Mouse (Mus musculus) neural tube, embryonic 14.5 days (tissue): ENCODE data around the gene Sncb. TPM values are rescaled to one million over a fixed set of nuclear protein-coding genes. Genes with fewer than 3 reads are reported as not detected.

ENCODE experiments used
- ATAC-seq: fragments of 200-750 bp; cut with Nextera tagmentation; 2 replicates; pipeline ENCODE4 v1.8.0; 2017; ENCODE audit warnings: low read depth, mild to moderate bottlenecking, moderate TSS enrichment, moderate library complexity
- H3K27ac ChIP-seq: fragments of 300-500 bp; sonication (generic); 2 replicates; pipeline ENCODE4 v1.5.1; 2014; ENCODE audit warnings: low read depth, mild to moderate bottlenecking, control low read depth, low read length, moderate library complexity, mixed read lengths
- H3K27me3 ChIP-seq: fragments of 300-500 bp; sonication (generic); 2 replicates; pipeline ENCODE4 v1.6.1; 2014; ENCODE audit warnings: low read length; ENCODE audit not compliant: control insufficient read depth, insufficient read depth
- H3K36me3 ChIP-seq: fragments of 300-500 bp; sonication (generic); 2 replicates; pipeline ENCODE4 v1.6.1; 2014; ENCODE audit warnings: low read length, mixed read lengths; ENCODE audit not compliant: control insufficient read depth, insufficient read depth
- H3K4me1 ChIP-seq: fragments of 300-500 bp; sonication (generic); 2 replicates; pipeline ENCODE4 v1.6.1; 2014; ENCODE audit warnings: low read length; ENCODE audit not compliant: control insufficient read depth, insufficient read depth
- H3K4me2 ChIP-seq: fragments of 300-500 bp; sonication (generic); 2 replicates; pipeline ENCODE4 v1.6.1; 2014; ENCODE audit warnings: mild to moderate bottlenecking, low read depth, low read length, control low read depth
- H3K4me3 ChIP-seq: fragments of 300-500 bp; sonication (generic); 2 replicates; pipeline ENCODE4 v1.5.1; 2014; ENCODE audit warnings: low read depth, low read length, control low read depth, mixed read lengths
- H3K9ac ChIP-seq: fragments of 300-500 bp; sonication (generic); replicated peaks from 2 replicates; pipeline ENCODE4 v1.6.1; 2014; ENCODE audit warnings: low read depth, mild to moderate bottlenecking, control low read depth, low read length, mixed read lengths
- H3K9me3 ChIP-seq: fragments of 300-500 bp; sonication (generic); 2 replicates; pipeline ENCODE4 v1.6.1; 2016; ENCODE audit warnings: low read length; ENCODE audit not compliant: control insufficient read depth
- WGBS: fragments of 180-500 bp; shearing (Covaris S2); extraction: QIAGEN DNeasy Blood & Tissue Kit; methylation state at CpG from one replicate; pipeline ENCODE4 v1.1.7; 2014; 5-methylcytosine and 5-hydroxymethylcytosine counted together
- polyA plus RNA-seq: library from polyadenylated mRNA; unstranded; fragments of >200 nt; fragmentation: Nextera tagmentation; extraction: Ambion mirVana; gene quantifications from 2 replicates; pipeline ENCODE4 v1.2.1, GENCODE M21; 2014

Sncb gene
- polyA plus RNA-seq, 1 experiment from 2014 or later, result 118 TPM

GRCm38 (mm10) chr13:54760906-54761305 is 5.5 kb downstream of the Sncb start:
- Histone ChIP-seq H3K4me1 (peaks cover 13% of the 10 kb centered on the region; the same call in 1 of the 2 replicates), H3K36me3 (no peaks in the 10 kb centered on the region), H3K27ac (no peak overlapping the region), H3K4me2 (no peak overlapping the region), H3K4me3 (no peak overlapping the region), H3K9ac (no peak overlapping the region), H3K9me3 (no peaks in the 10 kb centered on the region), H3K27me3 (peaks cover 10% of the 10 kb centered on the region; the same call in 1 of the 2 replicates)
- WGBS, result 81% methylated on average over 7 of the region's 7 CpGs
- ATAC-seq, result no peak

- Histone ChIP-seq H3K4me1 (peaks cover 16% of the 10 kb centered on the region), H3K27ac (no peak overlapping the region), H3K4me2 (no peak overlapping the region), H3K36me3 (no peaks in the 10 kb centered on the region), H3K9ac (no peak overlapping the region), H3K9me3 (no peaks in the 10 kb centered on the region), H3K4me3 (no peak overlapping the region), H3K27me3 (0 out of 2 replicates have a peak, but pooled peaks cover 10% of the 10 kb centered on the region)
- no peak for ATAC-seq
- WGBS, result 61% methylated on average over 8 of the region's 8 CpGs
Observed at GRCm38 (mm10) chr13:54760164-54760795, 6.1 kb downstream of the Sncb start.

DNA sequence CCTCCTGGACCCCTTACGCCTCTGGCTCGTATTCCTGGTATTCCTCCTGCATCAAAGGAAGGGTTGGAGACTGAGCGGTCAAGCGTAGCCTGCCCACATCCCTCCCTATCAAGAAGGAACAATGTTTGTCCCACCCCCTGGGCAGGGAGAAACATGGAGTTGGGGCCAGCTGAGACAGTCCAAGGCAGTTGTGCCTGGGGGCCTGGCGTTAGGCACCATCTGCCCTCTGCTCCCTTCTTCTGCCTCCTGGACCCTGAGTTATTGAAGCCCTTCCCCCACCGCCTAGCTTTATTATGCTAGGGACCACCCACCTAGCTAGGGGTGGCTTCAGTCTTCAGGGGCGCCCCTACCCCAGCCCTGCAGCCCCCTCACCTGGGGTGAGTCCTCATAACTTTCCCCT is 6.9 kb downstream of the Sncb start:
- H3K9me3 ChIP-seq, result no peaks in the 10 kb centered on the region
- peaks cover 21% of the 10 kb centered on the region for H3K4me1 ChIP-seq
- no peak for ATAC-seq

DNA sequence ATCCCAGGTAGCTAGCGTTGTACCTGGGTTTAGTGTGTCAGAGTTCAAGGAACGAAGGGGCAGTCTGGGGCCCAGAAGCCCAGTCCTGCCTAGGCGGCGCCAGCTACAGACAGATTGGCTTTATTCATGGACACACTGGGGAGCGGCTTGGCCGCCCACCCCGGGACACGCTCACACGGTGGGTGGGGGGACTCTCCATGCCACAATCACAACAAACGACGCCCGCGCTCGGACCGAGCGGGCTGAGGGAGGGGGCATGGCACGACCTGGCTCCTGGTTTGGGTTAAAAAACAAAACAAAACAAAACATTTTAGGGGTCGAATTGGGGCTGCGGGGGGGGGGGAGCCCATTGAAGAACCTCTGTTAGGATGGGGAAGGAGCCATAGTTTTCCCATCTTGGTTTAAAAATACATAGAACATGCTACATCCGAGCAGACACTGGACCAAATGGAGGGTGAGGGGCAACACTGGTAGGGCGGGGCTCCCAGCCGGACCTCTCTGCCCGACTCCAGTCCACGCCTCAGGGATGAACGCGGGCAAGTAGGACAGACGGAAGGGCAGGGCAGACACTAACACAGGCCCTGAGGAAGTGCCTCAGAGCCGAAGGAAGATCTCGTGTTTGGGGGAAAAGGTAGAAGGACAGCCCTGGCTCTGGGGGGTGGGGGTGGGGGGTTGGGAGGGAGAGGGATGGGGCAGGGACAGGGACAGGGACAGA is 7.5 kb downstream of the Sncb start:
- Histone ChIP-seq H3K9ac (peak overlapping the region; percentile 48), H3K27ac (peak overlapping the region; percentile 92), H3K4me1 (peaks cover 27% of the 10 kb centered on the region), H3K27me3 (0 out of 2 replicates have a peak, but pooled peaks cover 7% of the 10 kb centered on the region), H3K4me2 (peak overlapping the region; percentile 83), H3K36me3 (no peaks in the 10 kb centered on the region), H3K9me3 (no peaks in the 10 kb centered on the region), H3K4me3 (peak overlapping the region; percentile 36)
- ATAC-seq, result 0 out of 2 replicates have a peak, but pooled peaks have one; percentile 12
- under 1% methylated on average over 29 of the region's 29 CpGs for WGBS

More for the DNA sequence above, 6.9 kb downstream of the Sncb start:
- no peak overlapping the region; the same call in 1 of the 2 replicates for H3K4me3 ChIP-seq
- peak overlapping the region; percentile 83 for H3K4me2 ChIP-seq
- H3K9ac ChIP-seq, result no peak overlapping the region; the same call in 1 of the 2 replicates
- no peaks in the 10 kb centered on the region for H3K36me3 ChIP-seq
- H3K27ac ChIP-seq, result no peak overlapping the region
- WGBS, result 1% methylated on average over 6 of the region's 7 CpGs
- H3K27me3 ChIP-seq, result 0 out of 2 replicates have a peak, but pooled peaks cover 10% of the 10 kb centered on the region

GRCm38 (mm10) chr13:54758045-54758755 is 8.2 kb downstream of the Sncb start:
- Histone ChIP-seq H3K4me3 (peak overlapping the region; percentile 36), H3K9me3 (no peaks in the 10 kb centered on the region), H3K4me2 (peak overlapping the region; percentile 83), H3K36me3 (no peaks in the 10 kb centered on the region), H3K27ac (peak overlapping the region; percentile 92), H3K27me3 (0 out of 2 replicates have a peak, but pooled peaks cover 4% of the 10 kb centered on the region), H3K9ac (peak overlapping the region; percentile 48), H3K4me1 (peaks cover 27% of the 10 kb centered on the region)
- WGBS, result under 1% methylated on average over 43 of the region's 43 CpGs
- ATAC-seq, result peak; percentile 80

DNA sequence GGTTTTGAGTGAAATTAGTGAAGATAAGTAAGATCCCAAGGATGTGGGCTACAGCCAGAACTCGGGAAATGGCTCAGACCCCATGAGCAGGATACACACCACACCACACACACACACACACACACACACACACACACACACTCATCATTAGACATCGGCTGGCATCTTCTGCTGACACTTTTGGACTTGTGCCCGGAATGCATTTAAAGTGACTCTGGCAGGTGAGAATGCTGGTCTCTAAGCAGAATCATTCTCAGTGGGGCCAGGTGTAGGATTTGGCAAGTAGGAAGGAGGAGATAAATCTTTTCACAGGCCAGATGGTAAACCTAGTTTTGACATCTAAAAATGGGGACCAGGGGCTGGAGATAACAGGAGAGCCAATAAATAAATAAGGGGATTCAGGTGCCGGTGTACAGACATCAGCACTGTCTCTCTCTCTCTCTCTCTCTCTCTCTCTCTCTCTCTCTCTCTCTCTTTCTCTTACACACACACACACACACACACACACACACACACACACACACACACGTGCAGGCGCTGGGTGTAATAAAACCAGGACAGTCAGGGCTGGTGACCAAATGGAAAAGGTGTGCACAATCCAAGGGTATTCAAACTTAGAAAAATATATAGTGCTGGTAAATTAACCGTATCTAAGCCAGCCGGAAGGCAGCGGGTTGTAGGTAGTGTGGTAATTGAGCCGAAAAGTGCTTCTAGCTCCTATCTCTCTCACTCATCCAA is 9.1 kb downstream of the Sncb start:
- 28% methylated on average over 10 of the region's 10 CpGs for WGBS
- H3K27me3 ChIP-seq, result no peaks in the 10 kb centered on the region
- peak overlapping the region; percentile 48 for H3K9ac ChIP-seq
- peaks cover 27% of the 10 kb centered on the region for H3K4me1 ChIP-seq
- no peaks in the 10 kb centered on the region for H3K9me3 ChIP-seq
- no peaks in the 10 kb centered on the region for H3K36me3 ChIP-seq
- 0 out of 2 replicates have a peak, but pooled peaks have one; percentile 0 for ATAC-seq
- peak overlapping the region; percentile 92 for H3K27ac ChIP-seq
- peak overlapping the region; percentile 83 for H3K4me2 ChIP-seq
- H3K4me3 ChIP-seq, result peak overlapping the region; percentile 36

GRCm38 (mm10) chr13:54756156-54756712 is 10.2 kb downstream of the Sncb start:
- Histone ChIP-seq H3K4me1 (peaks cover 27% of the 10 kb centered on the region), H3K4me3 (no peak overlapping the region), H3K4me2 (no peak overlapping the region), H3K36me3 (no peaks in the 10 kb centered on the region), H3K9ac (no peak overlapping the region), H3K27ac (no peak overlapping the region), H3K27me3 (no peaks in the 10 kb centered on the region), H3K9me3 (no peaks in the 10 kb centered on the region)
- ATAC-seq, result no peak
- WGBS, result 91% methylated on average over 8 of the region's 8 CpGs

DNA sequence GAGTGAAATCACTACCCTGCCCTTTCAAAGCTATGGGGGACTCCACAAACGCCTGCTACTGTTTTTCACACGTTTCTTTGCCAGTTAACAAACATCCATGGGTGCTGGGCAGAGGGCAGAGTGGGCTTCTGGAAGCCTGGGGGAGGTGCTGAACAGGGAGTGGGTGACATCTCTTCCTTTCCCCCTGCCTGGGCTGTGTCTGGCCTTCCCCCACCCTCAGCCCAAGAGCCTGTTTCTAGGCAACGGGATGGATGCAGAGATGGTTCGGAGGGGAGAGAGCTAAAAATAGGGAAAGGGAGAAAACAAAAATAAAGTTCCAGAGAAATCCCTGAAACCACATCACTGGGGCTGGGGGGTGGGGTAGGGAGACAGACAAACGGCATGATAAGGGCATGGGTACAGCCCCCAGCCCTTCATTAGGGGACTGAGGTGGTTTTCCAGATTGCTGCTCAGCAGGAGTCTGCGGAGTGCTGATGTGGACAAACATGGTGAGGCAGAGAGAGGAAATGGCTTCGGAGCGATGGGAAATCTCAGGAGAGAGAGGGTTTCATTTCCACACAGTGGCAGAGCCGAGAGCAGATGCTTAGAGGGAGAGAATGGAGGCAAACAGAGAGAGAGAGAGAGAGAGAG is 11.1 kb downstream of the Sncb start:
- Histone ChIP-seq H3K36me3 (no peaks in the 10 kb centered on the region), H3K9me3 (no peaks in the 10 kb centered on the region), H3K27ac (peak overlapping the region; percentile 58), H3K4me2 (0 out of 2 replicates have a peak overlapping the region, but pooled peaks have one; percentile 12), H3K4me1 (peaks cover 28% of the 10 kb centered on the region), H3K4me3 (no peak overlapping the region), H3K27me3 (no peaks in the 10 kb centered on the region), H3K9ac (no peak overlapping the region; the same call in 1 of the 2 replicates)
- no peak for ATAC-seq
- WGBS, result 14% methylated on average over 9 of the region's 9 CpGs
